8 mouse cellular contexts compared by ENCODE assay signal in the genomic region with DNA sequence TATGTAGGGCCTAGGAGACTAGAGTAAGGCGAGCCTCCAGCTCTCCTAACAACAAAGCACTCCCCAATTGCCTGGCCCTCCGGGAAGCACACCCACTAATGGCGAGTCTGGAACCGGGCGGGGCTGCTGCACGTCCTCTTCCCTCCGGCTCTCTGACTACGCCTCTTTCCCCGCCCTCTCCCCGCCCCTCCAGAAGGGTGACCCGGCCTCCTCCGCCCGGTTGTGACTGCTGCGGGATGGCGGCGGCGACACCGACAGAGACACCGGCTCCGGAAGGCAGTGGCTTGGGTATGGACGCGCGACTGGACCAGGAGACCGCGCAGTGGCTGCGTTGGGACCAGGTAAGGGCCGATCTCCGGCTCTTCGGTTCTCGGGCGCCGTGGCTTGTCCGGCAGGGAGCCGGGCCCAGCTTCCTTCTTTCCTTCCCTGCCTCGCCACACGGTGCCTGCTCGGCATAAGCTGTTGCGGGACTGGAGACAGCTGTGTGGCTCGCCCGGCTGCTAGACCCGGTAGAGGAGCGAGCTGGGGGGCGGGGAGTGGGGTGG. TPM values are rescaled to one million over a fixed set of nuclear protein-coding genes. Genes with fewer than 3 reads are reported as not detected.
DNase-seq lines count a peak whose midpoint lies in the region; ATAC-seq lines count a peak whose summit lies in the region.

Pgm2 (plus strand) TSS at position 203 of the 545 bp plus-strand sequence.

- no peaks in the 10 kb centered on the region for H3K36me3 ChIP-seq in hindbrain, embryonic 16.5 days (ENCODE audit: control insufficient read depth, insufficient read depth, low read length)

- ATAC-seq in hindbrain, embryonic 16.5 days: peak; percentile 98

- H3K4me1 ChIP-seq in hindbrain, embryonic 16.5 days (ENCODE audit: control insufficient read depth, insufficient read depth, low read depth, low read length): peaks cover 13% of the 10 kb centered on the region

- peak within 1 kb of the TSS; percentile 84 for H3K27ac ChIP-seq in hindbrain, embryonic 16.5 days (ENCODE audit: low read depth, low read length)

- peak; percentile 95 for DNase-seq in ZHBTc4 (ENCODE audit: low read depth, low spot score)
- DNase-seq in cerebellum, postnatal 4 days (ENCODE audit: low spot score in 2 of 2): peak; percentile 48 to 77
- DNase-seq in gastrocnemius, adult 18-20 months (ENCODE audit: low spot score): peak; percentile 80
- peak; percentile 79 to 86 for DNase-seq in left cerebral cortex, adult 18-20 months (ENCODE audit: low spot score in 2 of 2)
- peak; percentile 90 to 91 for DNase-seq in lung, postnatal 4 days
- peak; percentile 93 for DNase-seq in retina, postnatal 1 day
- DNase-seq in thymus, postnatal 4 days: peak; percentile 83

- H3K9ac ChIP-seq in hindbrain, embryonic 16.5 days (ENCODE audit: low read depth, low read length): peak within 1 kb of the TSS; percentile 89

- 1% methylated on average over 41 of the region's 43 CpGs for WGBS in hindbrain, embryonic 16.5 days

- no peaks in the 10 kb centered on the region for H3K9me3 ChIP-seq in hindbrain, embryonic 16.5 days (ENCODE audit: control insufficient read depth, low read length)

- H3K4me3 ChIP-seq in hindbrain, embryonic 16.5 days (ENCODE audit: low read length): peak within 1 kb of the TSS; percentile 82

- H3K4me2 ChIP-seq in hindbrain, embryonic 16.5 days (ENCODE audit: low read length): peak within 1 kb of the TSS; percentile 72

- no peaks in the 10 kb centered on the region for H3K27me3 ChIP-seq in hindbrain, embryonic 16.5 days (replicated peaks; ENCODE audit: control insufficient read depth, insufficient read depth, low read length)

RNA-seq across cellular contexts. Expression of gene Pgm2, which starts in this region (rescaled TPM):
- total RNA-seq in gastrocnemius, adult 18-20 months (2021): 1 to 10 TPM; 1.5 to 2.3 TPM
- 18.8 and 18.9 TPM in 2 replicates for polyA plus RNA-seq in hindbrain, embryonic 16.5 days (2015; fragmentation: Nextera tagmentation; extraction: Ambion mirVana)
- 10 to 100 TPM in 1 of 2 experiments, 1 to 10 TPM in 1; 9.7 to 12.4 TPM for total RNA-seq in left cerebral cortex, adult 18-20 months (2021)

Comparison
In these comparisons a context has a peak if more than half of its experiments do, and no peak if none do; other contexts are left out.
1. Peak in every context shown above with its lines: DNase-seq, ATAC-seq, H3K4me3 ChIP-seq and H3K27ac ChIP-seq.